Mouse (Mus musculus): ENCODE measurements around the gene Rnaseh2c. TPM values are rescaled to one million over a fixed set of nuclear protein-coding genes. Genes with fewer than 3 reads are reported as not detected.

The Rnaseh2c gene
- polyA plus RNA-seq, 1 experiment from 2014 or later, result 59.6 TPM

- peak; percentile 60 for DNase-seq (ENCODE audit: low spot score)
- no peak for TF ChIP-seq EP300 (IDR thresholded peaks at IDR 0.05)
- TF ChIP-seq CTCF (IDR thresholded peaks at IDR 0.05), result no peak
- 65% methylated on average over 6 of the region's 6 CpGs for WGBS
- Histone ChIP-seq H3K4me3 (ENCODE audit: low read depth, low read length) (no peak overlapping the region), H3K9ac (replicated peaks; ENCODE audit: low read depth) (no peak overlapping the region), H3K36me3 (ENCODE audit: insufficient read depth, low read length) (peaks cover 52% of the 10 kb centered on the region), H3K27me3 (replicated peaks; ENCODE audit: insufficient read depth, low read length) (no peaks in the 10 kb centered on the region), H3K4me1 (ENCODE audit: insufficient read depth, low read depth, low read length) (peaks cover 3% of the 10 kb centered on the region; the same call in 1 of the 2 replicates), H3K27ac (ENCODE audit: low read length) (peak overlapping the region; percentile 87), H3K4me2 (replicated peaks; ENCODE audit: low read depth, low read length) (peak overlapping the region; percentile 50), H3K9me3 (ENCODE audit: low read length) (no peaks in the 10 kb centered on the region)
- ATAC-seq, result peak; percentile 30
Measured at GRCm38 (mm10) chr19:5649298-5649741, 47.6 kb downstream of the Rnaseh2c start.

GRCm38 (mm10) chr19:5651502-5652274 is 50.0 kb downstream of the Rnaseh2c start:
- peaks cover 30% of the 10 kb centered on the region for H3K36me3 ChIP-seq (ENCODE audit: insufficient read depth, low read length)
- WGBS, result 69% methylated on average over 12 of the region's 13 CpGs

GRCm38 (mm10) chr19:5652570-5652969 is 50.9 kb downstream of the Rnaseh2c start:
- no peak for ATAC-seq
- Histone ChIP-seq H3K27ac (ENCODE audit: low read length) (no peak overlapping the region), H3K27me3 (replicated peaks; ENCODE audit: insufficient read depth, low read length) (no peaks in the 10 kb centered on the region), H3K4me2 (replicated peaks; ENCODE audit: low read depth, low read length) (no peak overlapping the region), H3K4me3 (ENCODE audit: low read depth, low read length) (no peak overlapping the region), H3K9ac (replicated peaks; ENCODE audit: low read depth) (no peak overlapping the region), H3K4me1 (ENCODE audit: insufficient read depth, low read depth, low read length) (peaks cover 3% of the 10 kb centered on the region; the same call in 1 of the 2 replicates), H3K9me3 (ENCODE audit: low read length) (no peaks in the 10 kb centered on the region), H3K36me3 (ENCODE audit: insufficient read depth, low read length) (peaks cover 21% of the 10 kb centered on the region)
- WGBS, result 88% methylated on average over 6 of the region's 6 CpGs
- TF ChIP-seq CTCF (IDR thresholded peaks at IDR 0.05) (no peak), EP300 (IDR thresholded peaks at IDR 0.05) (no peak)
- DNase-seq (ENCODE audit: low spot score), result no peak

More at GRCm38 (mm10) chr19:5651502-5652274, 50.0 kb downstream of the Rnaseh2c start:
- no peak overlapping the region for H3K9ac ChIP-seq (replicated peaks; ENCODE audit: low read depth)
- TF ChIP-seq CTCF (IDR thresholded peaks at IDR 0.05), result no peak
- TF ChIP-seq EP300 (IDR thresholded peaks at IDR 0.05), result no peak
- no peaks in the 10 kb centered on the region for H3K27me3 ChIP-seq (replicated peaks; ENCODE audit: insufficient read depth, low read length)
- no peak overlapping the region for H3K4me2 ChIP-seq (replicated peaks; ENCODE audit: low read depth, low read length)
- no peaks in the 10 kb centered on the region for H3K9me3 ChIP-seq (ENCODE audit: low read length)
- H3K27ac ChIP-seq (ENCODE audit: low read length), result no peak overlapping the region
- ATAC-seq, result no peak
- no peak overlapping the region for H3K4me3 ChIP-seq (ENCODE audit: low read depth, low read length)
- peaks cover 3% of the 10 kb centered on the region; the same call in 1 of the 2 replicates for H3K4me1 ChIP-seq (ENCODE audit: insufficient read depth, low read depth, low read length)
- peak; percentile 19 for DNase-seq (ENCODE audit: low spot score)

DNA sequence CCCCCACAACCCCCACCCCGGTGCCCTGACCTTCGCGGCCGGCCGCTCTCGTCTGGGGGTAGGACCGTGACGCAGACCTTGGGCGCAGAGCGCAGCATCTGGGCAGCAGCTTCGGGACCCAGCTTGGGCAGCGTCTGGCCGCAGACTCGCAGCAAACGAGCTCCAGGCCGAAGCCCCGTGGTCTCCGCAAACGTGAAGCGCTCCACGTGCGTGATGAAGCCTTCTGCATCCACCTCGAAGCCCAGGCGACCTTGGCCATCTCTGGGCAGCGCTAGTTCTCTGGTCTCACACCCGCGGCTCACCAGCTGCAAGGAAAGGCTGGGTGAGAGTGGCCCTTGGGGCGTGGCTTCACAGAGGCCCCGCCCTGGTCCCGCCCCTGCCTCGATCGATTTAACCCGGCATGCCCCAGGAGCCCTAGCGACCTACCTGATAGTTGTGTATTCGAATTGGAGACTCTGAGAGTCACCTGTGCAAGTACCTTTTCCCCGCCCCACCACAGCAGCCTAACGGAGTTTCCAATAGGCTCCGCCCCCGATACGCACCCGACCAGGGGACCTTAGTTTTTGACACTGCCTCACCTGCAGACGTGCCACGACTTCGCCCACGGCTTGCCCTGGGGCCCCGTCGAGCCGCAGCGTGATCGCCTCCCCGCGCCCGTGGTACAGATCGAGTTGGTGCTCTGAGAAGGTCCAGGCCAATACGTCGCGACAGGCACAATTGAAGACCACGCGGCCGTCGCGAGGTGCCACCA is 52.5 kb downstream of the Rnaseh2c start:
- no peak overlapping the region for H3K27ac ChIP-seq (ENCODE audit: low read length)
- H3K9ac ChIP-seq (replicated peaks; ENCODE audit: low read depth), result no peak overlapping the region
- peaks cover 1% of the 10 kb centered on the region; the same call in 1 of the 2 replicates for H3K4me1 ChIP-seq (ENCODE audit: insufficient read depth, low read depth, low read length)
- no peaks in the 10 kb centered on the region for H3K9me3 ChIP-seq (ENCODE audit: low read length)
- TF ChIP-seq EP300 (IDR thresholded peaks at IDR 0.05) (no peak), CTCF (IDR thresholded peaks at IDR 0.05) (no peak)
- H3K27me3 ChIP-seq (replicated peaks; ENCODE audit: insufficient read depth, low read length), result no peaks in the 10 kb centered on the region
- ATAC-seq (peak; percentile 47; the same call in 1 of the 2 replicates), DNase-seq (ENCODE audit: low spot score) (peak; percentile 22)
- peak overlapping the region; percentile 17 for H3K4me3 ChIP-seq (ENCODE audit: low read depth, low read length)
- WGBS, result 30% methylated on average over 62 of the region's 62 CpGs
- peaks cover 19% of the 10 kb centered on the region for H3K36me3 ChIP-seq (ENCODE audit: insufficient read depth, low read length)
- peak overlapping the region; percentile 47 for H3K4me2 ChIP-seq (replicated peaks; ENCODE audit: low read depth, low read length)

- peak; percentile 36; the same call in 1 of the 2 replicates for ATAC-seq
- Histone ChIP-seq H3K27me3 (replicated peaks; ENCODE audit: insufficient read depth, low read length) (no peaks in the 10 kb centered on the region), H3K9me3 (ENCODE audit: low read length) (no peaks in the 10 kb centered on the region), H3K9ac (replicated peaks; ENCODE audit: low read depth) (no peak overlapping the region), H3K4me1 (ENCODE audit: insufficient read depth, low read depth, low read length) (no peaks in the 10 kb centered on the region), H3K27ac (ENCODE audit: low read length) (no peak overlapping the region), H3K36me3 (ENCODE audit: insufficient read depth, low read length) (peaks cover 19% of the 10 kb centered on the region), H3K4me2 (replicated peaks; ENCODE audit: low read depth, low read length) (peak overlapping the region; percentile 47), H3K4me3 (ENCODE audit: low read depth, low read length) (peak overlapping the region; percentile 17)
- WGBS, result 39% methylated on average over 42 of the region's 43 CpGs
- no peak for TF ChIP-seq EP300 (IDR thresholded peaks at IDR 0.05)
- TF ChIP-seq CTCF (IDR thresholded peaks at IDR 0.05), result no peak
- DNase-seq (ENCODE audit: low spot score), result peak; percentile 15
Measured at GRCm38 (mm10) chr19:5654720-5655298, 53.1 kb downstream of the Rnaseh2c start.

Other genes starting within 250 kb of the Rnaseh2c start
- gene Eif1ad, start 235.1 kb upstream of the Rnaseh2c start, polyA plus RNA-seq (2015; fragmentation: Nextera tagmentation; extraction: Ambion mirVana), result 21.5 and 25.4 TPM in 2 replicates
- gene Banf1, start 234.7 kb upstream of the Rnaseh2c start, polyA plus RNA-seq (2015; fragmentation: Nextera tagmentation; extraction: Ambion mirVana), result 182 and 191 TPM in 2 replicates
- 35.2 and 43.5 TPM in 2 replicates for gene Sart1, start 213.2 kb upstream of the Rnaseh2c start, polyA plus RNA-seq (2015; fragmentation: Nextera tagmentation; extraction: Ambion mirVana)
- gene Tsga10ip, start 199.3 kb upstream of the Rnaseh2c start, polyA plus RNA-seq (2015; fragmentation: Nextera tagmentation; extraction: Ambion mirVana), result 1.1 TPM in 2 replicates
- 352 and 379 TPM in 2 replicates for gene Drap1, start 176.9 kb upstream of the Rnaseh2c start, polyA plus RNA-seq (2015; fragmentation: Nextera tagmentation; extraction: Ambion mirVana)
- 61.7 and 63.6 TPM in 2 replicates for gene AI837181, start 176.7 kb upstream of the Rnaseh2c start, polyA plus RNA-seq (2015; fragmentation: Nextera tagmentation; extraction: Ambion mirVana)
- 0.31 TPM in 1 of 2 replicates, not detected in the other for gene Fosl1, start 154.3 kb upstream of the Rnaseh2c start, polyA plus RNA-seq (2015; fragmentation: Nextera tagmentation; extraction: Ambion mirVana)
- 14.4 and 18.0 TPM in 2 replicates for gene Ccdc85b, start 144.0 kb upstream of the Rnaseh2c start, polyA plus RNA-seq (2015; fragmentation: Nextera tagmentation; extraction: Ambion mirVana)
- 133 and 135 TPM in 2 replicates for gene Fibp, start 141.3 kb upstream of the Rnaseh2c start, polyA plus RNA-seq (2015; fragmentation: Nextera tagmentation; extraction: Ambion mirVana)
- 2.6 and 2.8 TPM in 2 replicates for gene Ctsw, start 133.4 kb upstream of the Rnaseh2c start, polyA plus RNA-seq (2015; fragmentation: Nextera tagmentation; extraction: Ambion mirVana)
- gene Efemp2, start 127.9 kb upstream of the Rnaseh2c start, polyA plus RNA-seq (2015; fragmentation: Nextera tagmentation; extraction: Ambion mirVana), result 91.8 and 96.1 TPM in 2 replicates
- 46.7 and 50.2 TPM in 2 replicates for gene Mus81, start 113.5 kb upstream of the Rnaseh2c start, polyA plus RNA-seq (2015; fragmentation: Nextera tagmentation; extraction: Ambion mirVana)
- 1,591 and 1,653 TPM in 2 replicates for gene Cfl1, start 111.4 kb upstream of the Rnaseh2c start, polyA plus RNA-seq (2015; fragmentation: Nextera tagmentation; extraction: Ambion mirVana)
- gene 1700020D05Rik, start 98.1 kb upstream of the Rnaseh2c start, polyA plus RNA-seq (2015; fragmentation: Nextera tagmentation; extraction: Ambion mirVana), result not detected in 2 replicates
- 3.6 and 3.7 TPM in 2 replicates for gene Snx32, start 91.3 kb upstream of the Rnaseh2c start, polyA plus RNA-seq (2015; fragmentation: Nextera tagmentation; extraction: Ambion mirVana)
- gene Ovol1, start 41.2 kb upstream of the Rnaseh2c start, polyA plus RNA-seq (2015; fragmentation: Nextera tagmentation; extraction: Ambion mirVana), result 2.1 and 2.2 TPM in 2 replicates
- 3.9 and 4.3 TPM in 2 replicates for gene Ap5b1, start 33.8 kb upstream of the Rnaseh2c start, polyA plus RNA-seq (2015; fragmentation: Nextera tagmentation; extraction: Ambion mirVana)
- gene Kat5, start 8.4 kb downstream of the Rnaseh2c start, polyA plus RNA-seq (2015; fragmentation: Nextera tagmentation; extraction: Ambion mirVana), result 51.1 and 51.9 TPM in 2 replicates
- gene Rela, start 35.6 kb downstream of the Rnaseh2c start, polyA plus RNA-seq (2015; fragmentation: Nextera tagmentation; extraction: Ambion mirVana), result 50.1 and 51.5 TPM in 2 replicates
- gene Sipa1, start 61.8 kb downstream of the Rnaseh2c start, polyA plus RNA-seq (2015; fragmentation: Nextera tagmentation; extraction: Ambion mirVana), result 32.6 and 38.2 TPM in 2 replicates
- 36.8 and 36.9 TPM in 2 replicates for gene Map3k11, start 86.9 kb downstream of the Rnaseh2c start, polyA plus RNA-seq (2015; fragmentation: Nextera tagmentation; extraction: Ambion mirVana)
- gene Pcnx3, start 87.0 kb downstream of the Rnaseh2c start, polyA plus RNA-seq (2015; fragmentation: Nextera tagmentation; extraction: Ambion mirVana), result 11.3 and 12.9 TPM in 2 replicates
- gene Kcnk7, start 102.5 kb downstream of the Rnaseh2c start, polyA plus RNA-seq (2015; fragmentation: Nextera tagmentation; extraction: Ambion mirVana), result 0.87 and 1.3 TPM in 2 replicates
- gene Ehbp1l1, start 124.4 kb downstream of the Rnaseh2c start, polyA plus RNA-seq (2015; fragmentation: Nextera tagmentation; extraction: Ambion mirVana), result 19.3 and 21.6 TPM in 2 replicates
- gene Fam89b, start 127.8 kb downstream of the Rnaseh2c start, polyA plus RNA-seq (2015; fragmentation: Nextera tagmentation; extraction: Ambion mirVana), result 120 and 126 TPM in 2 replicates
- 51.9 and 59.6 TPM in 2 replicates for gene Ltbp3, start 139.0 kb downstream of the Rnaseh2c start, polyA plus RNA-seq (2015; fragmentation: Nextera tagmentation; extraction: Ambion mirVana)
- 64.6 TPM in 2 replicates for gene Scyl1, start 169.5 kb downstream of the Rnaseh2c start, polyA plus RNA-seq (2015; fragmentation: Nextera tagmentation; extraction: Ambion mirVana)